Mouse (Mus musculus) embryonic facial prominence, embryonic 11.5 days (tissue): ENCODE data around the gene Ccdc194. TPM values are rescaled to one million over a fixed set of nuclear protein-coding genes. Genes with fewer than 3 reads are reported as not detected.

Source experiments
- ATAC-seq: fragments of 200-750 bp; cut with Nextera tagmentation; replicated peaks from 2 replicates; pipeline ENCODE4 v1.8.0; 2017; ENCODE audit warnings: low read depth; ENCODE audit not compliant: insufficient number of reproducible peaks, low FRiP score, low TSS enrichment
- DNase-seq: peaks from one replicate; pipeline ENCODE4 v3.0.0-alpha.2; 2015; ENCODE audit warnings: low spot score
- H3K27ac ChIP-seq: fragments of 300-500 bp; sonication (generic); replicated peaks from 2 replicates; pipeline ENCODE4 v1.5.1; 2014; ENCODE audit warnings: mild to moderate bottlenecking, low read depth, low read length, control low read depth
- H3K27me3 ChIP-seq: fragments of 300-500 bp; sonication (generic); 2 replicates; pipeline ENCODE4 v1.6.1; 2014; ENCODE audit warnings: mild to moderate bottlenecking, low read length, moderate library complexity, mixed read lengths; ENCODE audit not compliant: control insufficient read depth, insufficient read depth
- H3K36me3 ChIP-seq: fragments of 300-500 bp; sonication (generic); replicated peaks from 2 replicates; pipeline ENCODE4 v1.6.1; 2014; ENCODE audit warnings: low read depth, mild to moderate bottlenecking, low read length, moderate library complexity, mixed read lengths; ENCODE audit not compliant: control insufficient read depth, insufficient read depth
- H3K4me1 ChIP-seq: fragments of 300-500 bp; sonication (generic); 2 replicates; pipeline ENCODE4 v1.6.1; 2014; ENCODE audit warnings: low read length, mixed read lengths; ENCODE audit not compliant: control insufficient read depth, insufficient read depth
- H3K4me2 ChIP-seq: fragments of 300-500 bp; sonication (generic); 2 replicates; pipeline ENCODE4 v1.6.1; 2014; ENCODE audit warnings: low read depth, mild to moderate bottlenecking, control low read depth, low read length, moderate library complexity
- H3K4me3 ChIP-seq: fragments of 300-500 bp; sonication (generic); 2 replicates; pipeline ENCODE4 v1.5.1; 2014; ENCODE audit warnings: low read depth, low read length, control low read depth
- H3K9ac ChIP-seq: fragments of 300-500 bp; sonication (generic); replicated peaks from 2 replicates; pipeline ENCODE4 v1.6.1; 2014; ENCODE audit warnings: mild to moderate bottlenecking, control low read depth, low read length
- H3K9me3 ChIP-seq: fragments of 300-500 bp; sonication (generic); replicated peaks from 2 replicates; pipeline ENCODE4 v1.6.1; 2016; ENCODE audit warnings: mild to moderate bottlenecking, low read length, inconsistent platforms, mixed read lengths; ENCODE audit not compliant: control insufficient read depth
- WGBS: fragments of 180-500 bp; shearing (Covaris S2); extraction: QIAGEN DNeasy Blood & Tissue Kit; methylation state at CpG from one replicate; pipeline ENCODE4 v1.1.7; 2014; 5-methylcytosine and 5-hydroxymethylcytosine counted together
- polyA plus RNA-seq: library from polyadenylated mRNA; unstranded; fragments of >200 nt; fragmentation: Nextera tagmentation; extraction: Ambion mirVana; gene quantifications from 2 replicates; pipeline ENCODE4 v1.2.1, GENCODE M21; 2014

The Ccdc194 gene
- polyA plus RNA-seq, 1 experiment from 2014 or later = 0.15 TPM

- under 1% methylated on average over 33 of the region's 33 CpGs for WGBS
- Histone ChIP-seq H3K36me3 (peaks cover 11% of the 10 kb centered on the region), H3K4me1 (peaks cover 2% of the 10 kb centered on the region; the same call in 1 of the 2 replicates), H3K27ac (peak within 1 kb of the TSS; percentile 87), H3K27me3 (no peaks in the 10 kb centered on the region), H3K9me3 (no peaks in the 10 kb centered on the region), H3K9ac (peak within 1 kb of the TSS; percentile 82), H3K4me3 (peak within 1 kb of the TSS; percentile 87), H3K4me2 (peak within 1 kb of the TSS; percentile 99)
- peak; percentile 46; the same call in 1 of the 2 replicates for ATAC-seq
- peak; percentile 91 for DNase-seq
Observed at GRCm38 (mm10) chr8:71487691-71488445, 37.6 kb downstream of the Ccdc194 start, which contains the start of gene Gtpbp3. TSS of gene Gtpbp3 (plus strand) at chr8:71488103.

DNA sequence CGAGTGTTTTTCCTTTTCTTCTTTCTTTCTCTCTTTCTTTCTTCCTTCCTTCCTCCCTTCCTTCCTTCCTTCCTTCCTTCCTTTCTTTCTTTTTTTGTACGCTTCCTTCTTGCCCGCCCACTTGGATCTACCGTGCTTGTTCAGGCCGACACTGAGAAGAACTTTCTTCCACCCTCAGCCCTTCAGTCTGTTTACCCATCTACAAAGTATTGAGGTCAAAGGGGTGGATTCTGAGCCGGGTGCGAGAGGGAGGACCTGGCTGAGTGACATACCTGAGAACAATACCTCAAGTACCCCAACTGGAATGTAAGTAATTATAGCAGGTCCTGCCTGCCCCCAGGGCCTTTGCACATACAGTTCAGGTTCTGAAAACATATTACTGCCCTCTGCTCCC, 39.4 kb downstream of the Ccdc194 start:
- peak overlapping the region; percentile 88 for H3K4me3 ChIP-seq
- DNase-seq = no peak
- no peak for ATAC-seq
- H3K36me3 ChIP-seq = peaks cover 10% of the 10 kb centered on the region
- H3K27ac ChIP-seq = no peak overlapping the region
- no peaks in the 10 kb centered on the region for H3K27me3 ChIP-seq
- no peaks in the 10 kb centered on the region for H3K9me3 ChIP-seq
- peak overlapping the region; percentile 25 for H3K9ac ChIP-seq
- 19% methylated on average over 7 of the region's 7 CpGs for WGBS
- H3K4me1 ChIP-seq = peaks cover 2% of the 10 kb centered on the region; the same call in 1 of the 2 replicates
- H3K4me2 ChIP-seq = peak overlapping the region; percentile 53

DNA sequence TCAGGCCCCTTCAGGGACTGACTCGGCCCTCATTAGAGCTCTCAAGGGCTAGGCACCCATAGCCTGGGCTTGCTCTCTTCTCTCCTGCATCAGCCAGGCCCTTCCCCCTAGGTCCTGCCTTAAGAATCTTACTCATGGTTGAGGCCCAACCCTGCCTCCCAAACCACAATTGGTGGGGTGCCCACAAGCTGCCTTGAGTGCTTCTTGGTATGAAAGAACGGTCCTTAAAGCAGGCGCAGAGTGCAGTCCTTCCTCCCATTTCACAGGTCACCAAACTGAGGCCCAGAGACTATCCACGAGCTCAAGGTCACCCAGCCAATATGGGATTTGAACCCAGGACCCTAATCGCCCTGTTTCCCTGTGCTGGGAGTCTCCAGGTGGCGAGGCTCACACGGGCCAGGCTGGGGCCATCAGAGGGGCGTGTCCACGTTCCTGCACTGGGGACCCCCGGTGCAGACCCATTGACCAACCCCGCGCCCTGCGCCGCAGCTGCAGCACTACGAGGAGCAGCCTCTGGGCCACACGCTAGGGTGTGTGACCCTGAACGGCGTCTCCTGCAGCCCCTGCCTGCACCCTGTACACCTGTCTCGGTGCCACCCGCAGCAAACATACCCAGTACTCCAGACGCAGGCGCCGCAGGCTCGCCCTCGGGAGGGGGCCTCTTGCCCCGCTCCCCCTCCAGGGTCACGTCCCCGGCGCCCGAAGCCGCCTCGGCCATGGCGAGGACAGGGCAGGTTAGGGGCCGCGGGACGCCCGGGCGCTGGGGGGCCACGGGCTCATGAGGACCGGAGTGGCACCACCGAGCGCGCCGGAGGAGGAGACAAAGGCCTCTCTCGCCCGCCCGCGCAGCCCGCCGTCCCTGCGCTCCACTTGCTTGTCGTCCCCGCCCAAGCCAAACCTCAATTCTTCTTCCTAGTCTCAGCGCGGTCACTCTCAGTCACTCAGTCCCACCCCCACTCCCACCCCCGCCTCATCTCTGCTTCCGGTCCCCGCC, 40.1 kb downstream of the Ccdc194 start, which contains the start of gene Ano8:
TSS of gene Ano8 (minus strand) at position 822 of the 994 bp plus-strand sequence.
- Histone ChIP-seq H3K36me3 (peaks cover 10% of the 10 kb centered on the region), H3K4me1 (peaks cover 2% of the 10 kb centered on the region; the same call in 1 of the 2 replicates)

GRCm38 (mm10) chr8:71484736-71485135, 40.8 kb downstream of the Ccdc194 start:
- Histone ChIP-seq H3K4me1 (peaks cover 2% of the 10 kb centered on the region; the same call in 1 of the 2 replicates), H3K4me3 (peak overlapping the region; percentile 88), H3K9ac (no peak overlapping the region; the same call in 1 of the 2 replicates), H3K27ac (no peak overlapping the region), H3K36me3 (peaks cover 7% of the 10 kb centered on the region; the same call in 1 of the 2 replicates), H3K27me3 (no peaks in the 10 kb centered on the region), H3K9me3 (no peaks in the 10 kb centered on the region), H3K4me2 (peak overlapping the region; percentile 53)
- 94% methylated on average over 19 of the region's 19 CpGs for WGBS
- DNase-seq (no peak), ATAC-seq (no peak)

More for the DNA sequence above, 40.1 kb downstream of the Ccdc194 start, which contains the start of gene Ano8:
- Histone ChIP-seq H3K27ac (peak within 1 kb of the TSS; percentile 72), H3K4me3 (peak within 1 kb of the TSS; percentile 88), H3K9me3 (no peaks in the 10 kb centered on the region), H3K4me2 (peak within 1 kb of the TSS; percentile 53), H3K9ac (peak within 1 kb of the TSS; percentile 97), H3K27me3 (no peaks in the 10 kb centered on the region)
- WGBS = 5% methylated on average over 57 of the region's 58 CpGs
- peak; percentile 93 for DNase-seq
- ATAC-seq = peak; percentile 45

DNA sequence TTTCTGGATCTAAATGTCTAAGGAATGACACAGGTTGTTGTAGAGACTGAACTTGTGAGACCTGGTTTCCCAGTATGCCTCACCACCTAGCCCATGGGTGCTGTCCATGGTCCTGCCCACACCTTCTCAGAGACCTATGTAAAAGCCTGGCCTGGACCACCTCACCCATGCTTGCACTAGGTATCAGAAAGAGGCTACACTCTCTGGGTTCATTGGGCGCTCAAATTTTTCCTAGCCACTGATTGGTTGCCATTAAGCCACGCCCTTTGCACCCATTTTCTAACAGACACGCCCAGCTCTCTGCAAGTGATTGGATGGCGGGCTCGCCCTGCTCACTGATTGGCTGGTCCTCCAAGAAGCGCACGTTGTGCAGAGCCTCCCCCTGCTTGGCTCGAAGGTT, 41.6 kb downstream of the Ccdc194 start:
- no peak overlapping the region for H3K27ac ChIP-seq
- DNase-seq (peak; percentile 80), ATAC-seq (no peak)
- no peaks in the 10 kb centered on the region; the same call in 1 of the 2 replicates for H3K4me1 ChIP-seq
- no peaks in the 10 kb centered on the region for H3K9me3 ChIP-seq
- no peaks in the 10 kb centered on the region for H3K27me3 ChIP-seq
- H3K4me3 ChIP-seq = no peak overlapping the region
- no peak overlapping the region for H3K9ac ChIP-seq
- H3K4me2 ChIP-seq = no peak overlapping the region
- 48% methylated on average over 8 of the region's 8 CpGs for WGBS
- H3K36me3 ChIP-seq = peaks cover 7% of the 10 kb centered on the region; the same call in 1 of the 2 replicates

GRCm38 (mm10) chr8:71478943-71479342, 46.6 kb downstream of the Ccdc194 start:
- Histone ChIP-seq H3K4me2 (no peak overlapping the region), H3K4me3 (no peak overlapping the region), H3K27ac (no peak overlapping the region), H3K9ac (no peak overlapping the region), H3K27me3 (no peaks in the 10 kb centered on the region), H3K36me3 (peaks cover 4% of the 10 kb centered on the region; the same call in 1 of the 2 replicates), H3K4me1 (peaks cover 5% of the 10 kb centered on the region; the same call in 1 of the 2 replicates), H3K9me3 (no peaks in the 10 kb centered on the region)
- ATAC-seq = no peak
- DNase-seq = no peak
- 95% methylated on average over 11 of the region's 11 CpGs for WGBS

- DNase-seq = peak; percentile 43
- Histone ChIP-seq H3K27me3 (no peaks in the 10 kb centered on the region), H3K9me3 (no peaks in the 10 kb centered on the region), H3K4me1 (peaks cover 5% of the 10 kb centered on the region; the same call in 1 of the 2 replicates), H3K4me2 (peak overlapping the region; percentile 86), H3K4me3 (peak overlapping the region; percentile 52), H3K9ac (no peak overlapping the region), H3K36me3 (peaks cover 11% of the 10 kb centered on the region; the same call in 1 of the 2 replicates), H3K27ac (no peak overlapping the region)
- WGBS = 37% methylated on average over 14 of the region's 14 CpGs
- no peak for ATAC-seq
Observed at GRCm38 (mm10) chr8:71477196-71477845, 48.2 kb downstream of the Ccdc194 start.
